Mouse (Mus musculus): ENCODE results near the gene Nanos2.

Nanos2 gene

GRCm38 (mm10) chr7:18991660-18992293 is 4.6 kb downstream of the Nanos2 start:
- DNase-seq = peak; percentile 61 to 68

- DNase-seq = peak; percentile 52 to 68
Observed at GRCm38 (mm10) chr7:18992294-18992675, 5.1 kb downstream of the Nanos2 start.

DNA sequence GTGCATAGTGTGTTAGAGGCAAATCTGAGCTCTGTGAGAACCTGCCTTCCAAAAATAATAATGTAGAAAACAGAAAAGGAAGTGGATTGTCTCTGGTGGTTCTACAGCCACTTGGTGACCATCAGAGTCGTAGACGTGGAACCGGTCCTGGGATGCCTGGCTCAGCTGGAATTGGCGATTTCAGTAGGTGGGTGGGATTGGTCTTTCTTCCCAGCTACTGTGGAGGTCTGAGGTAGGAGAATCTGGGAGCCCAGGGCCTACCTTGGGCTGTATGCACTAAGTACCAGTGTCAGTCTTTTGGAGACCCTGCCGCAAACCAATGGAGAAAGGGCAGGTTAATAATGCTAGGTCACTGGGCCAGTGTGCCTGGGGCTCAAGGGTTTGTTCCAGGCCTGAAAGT is 5.8 kb downstream of the Nanos2 start:
- no peak for DNase-seq

GRCm38 (mm10) chr7:18998835-18999234 is 11.6 kb downstream of the Nanos2 start:
- DNase-seq = no peak

DNA sequence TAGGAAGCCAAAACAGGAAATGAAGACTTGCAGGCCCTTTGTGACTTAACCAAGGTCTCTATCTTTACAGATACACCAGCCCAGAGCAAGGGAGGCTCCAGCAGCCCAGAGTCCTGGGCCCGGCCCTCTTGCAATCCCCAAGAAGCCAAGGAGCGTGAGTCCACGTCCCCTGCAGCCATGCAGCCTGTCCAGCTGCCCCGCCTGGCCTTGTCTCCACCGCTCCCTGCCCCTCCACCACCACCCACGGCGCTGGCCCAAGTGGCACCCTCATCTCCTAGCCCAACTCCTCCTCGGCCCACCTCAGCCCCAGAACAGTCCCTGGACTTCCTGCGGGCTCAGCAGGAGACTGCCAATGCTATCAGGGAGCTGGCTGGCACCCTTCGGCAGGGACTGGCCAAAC is 13.2 kb downstream of the Nanos2 start:
- no peak for DNase-seq

DNA sequence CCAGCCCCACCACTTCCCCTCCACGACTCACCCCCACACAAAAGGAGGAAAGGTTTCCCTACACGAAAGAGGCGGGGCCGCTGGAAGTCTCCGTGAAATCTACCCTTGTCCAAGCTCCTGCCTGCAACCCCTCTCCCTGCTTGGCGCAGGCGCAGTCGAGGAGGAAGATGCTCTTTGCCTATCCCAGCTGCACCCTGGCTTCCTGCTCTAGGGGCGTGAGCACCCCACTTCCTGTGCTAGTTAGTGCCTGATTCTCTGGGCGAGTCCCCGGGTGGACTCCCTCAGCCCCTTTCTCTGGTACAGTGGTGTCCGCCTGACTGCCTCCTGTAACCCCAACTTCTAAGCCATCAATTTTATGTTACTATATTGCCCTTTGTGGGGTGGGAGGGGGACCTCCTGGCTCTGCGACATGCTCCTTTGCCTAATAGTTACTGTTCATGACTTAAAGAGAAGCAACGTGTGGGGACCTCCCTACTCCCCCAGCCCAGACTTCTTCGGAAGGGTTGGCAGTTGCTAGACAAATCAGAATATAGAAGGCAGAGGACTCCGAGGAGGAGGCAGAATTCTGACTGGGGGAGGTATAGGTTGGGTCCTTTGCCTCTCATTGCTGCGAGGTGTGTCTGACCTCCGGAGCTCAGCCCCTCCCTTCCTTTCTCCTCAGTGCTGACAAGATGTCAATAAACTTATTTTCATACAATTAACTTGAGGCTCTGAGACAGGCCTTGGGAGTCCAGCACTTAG is 14.0 kb downstream of the Nanos2 start:
- DNase-seq = no peak

DNA sequence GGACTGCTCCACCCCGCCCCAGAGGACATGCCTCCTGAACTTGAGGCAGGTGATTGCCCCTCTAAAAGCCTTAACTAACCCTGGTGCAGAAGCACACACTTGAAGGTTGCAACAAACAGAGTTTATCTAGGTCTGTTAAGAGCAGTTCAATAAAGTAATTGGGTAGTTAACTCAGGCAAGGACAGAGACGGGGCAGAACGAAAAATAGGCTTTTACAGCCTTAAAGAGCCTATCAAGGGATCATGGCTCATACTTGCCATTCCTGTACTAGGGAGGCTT is 14.5 kb downstream of the Nanos2 start:
- DNase-seq = no peak

- no peak for DNase-seq
Observed at GRCm38 (mm10) chr7:19002115-19002514, 14.9 kb downstream of the Nanos2 start.

DNA sequence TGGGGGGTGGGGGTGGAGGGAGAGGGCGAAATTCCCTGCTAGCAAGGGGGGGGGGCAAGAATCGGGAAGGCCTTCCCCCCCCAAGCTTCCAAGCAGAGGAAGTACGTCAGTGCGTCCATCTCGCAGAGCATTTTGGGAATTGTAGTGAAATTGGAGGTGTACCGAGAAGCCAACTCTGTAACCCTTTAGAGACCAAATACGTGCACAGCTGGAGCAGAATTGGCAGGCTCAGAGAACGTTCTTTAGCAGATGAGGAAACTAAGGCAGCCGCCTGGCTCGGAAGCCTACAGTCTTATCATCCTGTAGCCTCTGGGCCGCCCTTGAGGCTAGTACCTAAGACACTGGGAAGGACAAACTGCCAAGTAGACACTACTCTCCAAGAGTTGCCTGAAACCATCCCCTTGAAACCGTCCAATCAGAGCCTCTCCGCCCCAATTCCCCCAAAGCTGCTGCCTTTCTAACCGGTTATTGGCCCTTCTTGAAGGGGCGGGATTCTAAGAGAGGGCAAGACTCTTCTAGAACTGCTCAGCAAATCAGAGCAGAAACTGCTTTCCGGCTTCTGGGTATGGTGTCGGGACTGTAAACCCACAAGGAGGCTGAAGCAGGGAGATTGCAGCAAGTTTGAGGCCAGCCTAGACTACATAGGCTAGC is 15.8 kb downstream of the Nanos2 start:
- peak; percentile 81 to 87 for DNase-seq

GRCm38 (mm10) chr7:19003902-19004630 is 16.9 kb downstream of the Nanos2 start, which contains the start of gene Irf2bp1:
Irf2bp1 (plus strand) TSS chr7:19004044.
- DNase-seq = peak; percentile 95 to 97

DNA sequence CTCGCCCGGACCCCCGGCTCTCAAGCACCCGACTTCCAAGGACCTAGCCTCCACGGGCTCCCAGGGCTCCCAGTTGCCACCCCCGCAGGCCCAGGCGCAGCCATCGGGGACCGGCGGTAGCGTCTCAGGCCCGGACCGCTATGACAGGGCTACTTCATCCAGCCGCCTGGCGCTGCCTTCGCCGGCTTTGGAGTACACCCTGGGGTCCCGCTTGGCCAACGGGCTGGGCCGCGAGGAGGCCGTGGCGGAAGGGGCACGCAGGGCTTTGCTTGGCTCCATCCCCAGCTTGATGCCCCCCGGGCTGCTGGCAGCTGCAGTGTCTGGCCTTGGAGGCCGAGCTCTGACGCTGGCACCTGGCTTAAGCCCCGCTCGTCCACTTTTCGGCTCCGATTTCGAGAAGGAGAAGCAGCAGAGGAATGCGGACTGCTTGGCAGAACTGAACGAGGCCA is 17.5 kb downstream of the Nanos2 start:
- DNase-seq = peak in 1 of 2 experiments; percentile 59

DNA sequence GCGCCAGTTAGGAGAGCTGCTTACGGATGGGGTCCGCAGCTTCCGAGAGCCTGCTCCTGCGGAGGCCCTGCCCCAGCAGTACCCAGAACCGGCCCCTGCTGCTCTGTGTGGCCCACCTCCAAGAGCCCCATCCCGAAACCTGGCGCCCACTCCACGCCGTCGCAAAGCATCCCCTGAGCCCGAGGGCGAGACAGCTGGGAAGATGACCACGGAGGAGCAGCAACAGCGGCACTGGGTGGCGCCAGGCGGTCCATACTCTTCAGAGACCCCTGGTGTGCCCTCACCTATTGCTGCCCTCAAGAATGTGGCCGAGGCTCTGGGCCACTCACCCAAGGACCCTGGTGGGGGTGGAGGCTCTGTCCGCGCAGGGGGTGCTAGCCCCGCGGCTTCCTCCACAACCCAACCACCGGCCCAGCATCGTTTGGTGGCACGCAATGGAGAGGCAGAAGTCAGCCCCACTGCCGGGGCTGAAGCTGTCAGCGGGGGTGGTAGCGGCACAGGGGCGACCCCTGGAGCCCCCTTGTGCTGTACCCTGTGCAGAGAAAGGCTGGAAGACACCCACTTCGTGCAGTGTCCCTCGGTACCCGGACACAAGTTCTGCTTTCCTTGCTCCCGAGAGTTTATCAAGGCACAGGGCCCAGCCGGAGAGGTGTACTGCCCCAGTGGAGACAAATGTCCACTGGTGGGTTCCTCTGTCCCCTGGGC is 18.4 kb downstream of the Nanos2 start:
- peak in 1 of 2 experiments; percentile 48 for DNase-seq

GRCm38 (mm10) chr7:19006476-19006875 is 19.3 kb downstream of the Nanos2 start:
- DNase-seq = peak; percentile 77 to 86

DNA sequence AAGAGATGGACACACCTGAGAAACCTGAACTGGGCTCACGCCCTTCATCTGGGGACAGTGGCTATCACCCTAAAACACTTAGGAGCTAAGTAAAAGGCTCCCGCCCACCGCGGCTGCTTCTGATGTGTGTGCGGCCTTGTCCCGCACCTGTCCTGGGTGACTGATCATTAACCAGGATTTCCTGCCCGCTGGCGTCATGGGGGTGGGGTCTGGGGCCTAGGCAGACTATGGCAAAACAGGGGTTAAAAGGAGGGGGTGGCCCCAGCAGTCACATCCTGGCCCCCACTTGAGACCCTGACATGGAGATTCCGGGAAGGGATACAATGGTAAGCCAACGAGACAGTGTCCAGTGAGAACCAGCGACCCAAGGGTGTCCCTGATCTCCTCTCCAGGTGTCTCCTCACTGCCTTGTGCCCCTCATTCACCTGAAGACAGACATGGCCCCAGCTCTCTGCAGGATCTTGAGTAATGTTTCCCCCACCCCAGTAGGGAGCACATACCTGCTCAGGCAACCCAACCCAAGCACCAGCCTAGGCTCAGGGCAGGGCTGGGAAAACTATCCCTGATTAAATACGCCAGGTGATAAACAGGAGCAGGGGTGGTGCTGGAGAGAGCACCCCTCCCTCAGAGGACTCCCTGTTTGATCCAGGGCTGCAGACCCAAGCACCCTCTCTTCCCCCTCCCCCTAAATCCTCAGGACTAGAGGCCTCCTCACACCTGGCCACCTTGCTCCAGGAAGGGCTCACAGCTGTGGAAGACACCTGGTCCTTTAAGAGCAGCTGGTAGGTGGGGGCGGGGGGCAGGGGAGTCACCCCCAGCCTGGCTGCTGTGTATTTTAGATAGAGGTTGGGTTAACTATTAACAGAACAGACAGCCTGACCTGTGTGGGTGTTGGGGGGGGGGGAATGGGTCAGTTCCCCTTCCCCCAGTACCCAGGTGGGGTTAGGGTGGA is 20.1 kb downstream of the Nanos2 start:
- DNase-seq = no peak

GRCm38 (mm10) chr7:19010581-19010980 is 23.4 kb downstream of the Nanos2 start:
- no peak for DNase-seq

DNA sequence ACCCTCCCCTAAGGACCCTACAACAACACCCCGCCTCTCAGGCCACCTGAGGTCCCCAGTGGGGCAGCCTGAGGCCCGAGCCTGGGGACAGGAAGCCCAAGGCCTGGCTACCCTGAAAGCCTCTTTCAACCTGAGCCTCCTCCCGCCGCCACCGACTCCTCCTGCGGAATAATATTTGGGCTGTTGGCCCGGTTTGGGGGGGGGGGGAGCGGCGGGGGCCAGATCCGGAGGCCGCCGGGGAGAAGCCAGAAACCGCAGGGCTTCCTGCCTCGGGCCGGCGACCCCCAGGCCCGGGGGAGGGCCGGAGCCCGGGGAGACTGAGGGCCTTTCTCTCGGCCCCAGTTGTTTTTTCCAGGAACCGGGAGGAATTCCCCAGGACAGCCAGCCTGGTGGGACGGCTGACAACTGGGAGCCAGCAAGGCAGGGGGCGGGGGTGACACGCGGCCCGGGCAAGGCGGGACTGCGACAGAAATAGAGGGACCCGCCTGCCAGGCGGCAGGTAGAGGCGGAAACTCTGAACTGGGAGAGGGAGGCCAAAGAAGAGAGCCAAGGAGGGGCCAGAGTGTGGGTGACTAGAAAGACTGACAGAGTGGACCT is 24.9 kb downstream of the Nanos2 start:
- peak; percentile 46 to 47 for DNase-seq

GRCm38 (mm10) chr7:19012882-19013281 is 25.7 kb downstream of the Nanos2 start:
- DNase-seq = no peak

DNA sequence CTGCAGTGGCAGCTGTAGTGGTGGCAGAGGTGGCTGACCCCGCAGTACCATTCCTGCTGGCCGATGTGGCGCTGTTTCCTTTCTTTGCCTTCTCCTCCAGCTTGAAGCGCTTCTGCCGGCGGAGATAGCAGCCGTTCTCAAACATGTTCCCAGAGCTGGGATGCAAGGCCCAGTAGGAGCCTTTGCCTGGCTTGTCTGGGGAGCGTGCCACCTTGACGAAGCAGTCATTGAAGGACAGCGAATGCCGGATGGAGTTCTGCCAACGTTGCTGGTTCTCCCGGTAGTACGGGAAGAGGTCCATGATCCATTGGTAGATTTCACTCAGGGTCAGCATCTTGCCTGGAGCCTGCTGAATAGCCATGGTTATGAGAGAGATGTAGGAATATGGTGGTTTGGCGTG is 27.3 kb downstream of the Nanos2 start:
- DNase-seq = no peak

- no peak for DNase-seq
Observed at GRCm38 (mm10) chr7:19016042-19016441, 28.8 kb downstream of the Nanos2 start.

GRCm38 (mm10) chr7:19017909-19018308 is 30.7 kb downstream of the Nanos2 start:
- no peak for DNase-seq

DNA sequence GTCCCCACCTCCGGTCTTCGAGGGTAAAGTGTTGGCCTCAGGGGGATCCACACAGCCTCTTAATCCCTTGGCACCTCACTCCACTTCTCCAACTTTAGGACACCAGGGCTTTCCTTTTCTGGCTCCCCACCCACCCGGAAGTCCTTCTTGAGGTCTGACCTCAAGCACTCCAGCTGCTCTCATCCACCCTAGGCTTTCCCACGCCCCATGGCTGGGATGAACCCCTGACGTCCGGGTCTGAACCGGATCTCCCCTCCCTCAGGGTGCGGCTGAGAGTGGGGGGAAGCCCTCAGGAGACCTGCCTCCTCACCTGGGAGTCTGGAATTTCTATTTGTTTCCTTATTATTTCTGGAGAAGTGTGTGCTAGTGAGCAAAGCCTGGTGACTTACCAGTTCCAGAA is 33.8 kb downstream of the Nanos2 start:
- DNase-seq = no peak
